Mouse (Mus musculus) Patski (cell line): Measurements from ENCODE around the gene Olfr1099. TPM values are rescaled to one million over a fixed set of nuclear protein-coding genes. Genes with fewer than 3 reads are reported as not detected.

Experiments used
- ATAC-seq: fragments of 100-300 bp; one replicate; pipeline ENCODE4 v1.8.0; 2021
- CTCF ChIA-PET: fragments of 350-600 bp; sonication (Branson Sonifier 250); formaldehyde crosslinking; loops from one replicate; lab custom pipeline; 2022; ENCODE audit warnings: inconsistent platforms; lab: Charles Lee
- POLR2A ChIA-PET: fragments of 350-600 bp; sonication (Branson Sonifier 250); formaldehyde crosslinking; loops from one replicate; lab custom pipeline; 2022; ENCODE audit warnings: antibody characterized with exemption, inconsistent platforms; lab: Charles Lee
- DNase-seq: peaks from one replicate; pipeline ENCODE4 v3.0.0-alpha.2; 2011; ENCODE audit warnings: low read depth, low spot score
- H3K27me3 ChIP-seq: fragments of 371-371 bp; one replicate; pipeline ENCODE4 v1.5.1; 2021
- CTCF ChIP-seq: fragments of 100-300 bp; IDR thresholded peaks from one replicate; pipeline ENCODE4 v1.5.1; 2021
- in situ Hi-C: fragments of 300-500 bp; cut with MboI; formaldehyde crosslinking; loops from 3 replicates; pipeline ENCODE4 v1.11.1; 2018; ENCODE audit warnings: low pct_unique_long_range_greater_than_20kb, mixed read lengths
- polyA plus RNA-seq: library from polyadenylated mRNA; unstranded; gene quantifications from one replicate; pipeline ENCODE4 v1.2.3, GENCODE M21; 2021

The Olfr1099 gene
- polyA plus RNA-seq, result not detected

- in situ Hi-C loops, result no loop called here
- POLR2A ChIA-PET, result no interaction called here
These were observed at the start of gene Olfr1099 for GRCm38 (mm10) chr2:86960593-86960992. Olfr1099 (minus strand) TSS chr2:86960693.

GRCm38 (mm10) chr2:86998098-86998497 lies 37.6 kb upstream of the Olfr1099 start, which contains the start of gene Olfr1102:
Olfr1102 (plus strand) TSS chr2:86998398.
- DNase-seq (no peak), ATAC-seq (no peak)
- POLR2A ChIA-PET, result no interaction called here
- no peak for TF ChIP-seq CTCF
- CTCF ChIA-PET, result interaction anchor here (1.1 kb wide), 1 partner anchor 10 kb away, joined by 3 read pairs; no protein-coding TSS in a partner anchor
- no peaks in the 10 kb centered on the region for H3K27me3 ChIP-seq
- in situ Hi-C loops, result no loop called here

More at GRCm38 (mm10) chr2:86960593-86960992, at the start of gene Olfr1099:
- no peak for TF ChIP-seq CTCF
- ATAC-seq (no peak), DNase-seq (no peak)
- H3K27me3 ChIP-seq, result no peaks in the 10 kb centered on the region
- CTCF ChIA-PET, result no interaction called here

GRCm38 (mm10) chr2:86991121-86991520 lies 30.6 kb upstream of the Olfr1099 start, which contains the start of gene Olfr1101:
Olfr1101 (minus strand) TSS chr2:86991221.
- ATAC-seq, result no peak
- POLR2A ChIA-PET, result no interaction called here
- H3K27me3 ChIP-seq, result no peaks in the 10 kb centered on the region
- no peak for TF ChIP-seq CTCF
- in situ Hi-C loops, result no loop called here
- CTCF ChIA-PET, result no interaction called here
- DNase-seq, result no peak

- H3K27me3 ChIP-seq, result no peaks in the 10 kb centered on the region
- ATAC-seq, result no peak
- no peak for DNase-seq
- ChIA-PET POLR2A (no interaction called here), CTCF (no interaction called here)
- TF ChIP-seq CTCF, result no peak
- in situ Hi-C loops, result no loop called here
These were observed 19.4 kb upstream of the Olfr1099 start, which contains the start of gene Olfr1100 for GRCm38 (mm10) chr2:86979854-86980253. Olfr1100 (minus strand) TSS chr2:86979954.

GRCm38 (mm10) chr2:86926557-86926956 lies 33.9 kb downstream of the Olfr1099 start:
- CTCF ChIA-PET, result no interaction called here
- ATAC-seq, result no peak
- in situ Hi-C loops, result no loop called here
- TF ChIP-seq CTCF, result no peak
- H3K27me3 ChIP-seq, result no peaks in the 10 kb centered on the region
- POLR2A ChIA-PET, result no interaction called here
- DNase-seq, result no peak

- in situ Hi-C loops, result no loop called here
- ChIA-PET CTCF (no interaction called here), POLR2A (no interaction called here)
- H3K27me3 ChIP-seq, result no peaks in the 10 kb centered on the region
- no peak for ATAC-seq
- no peak for TF ChIP-seq CTCF
- no peak for DNase-seq
These were observed 36.0 kb downstream of the Olfr1099 start, which contains the start of gene Olfr1098 for GRCm38 (mm10) chr2:86924445-86924844. Olfr1098 (minus strand) TSS chr2:86924545.

- CTCF ChIA-PET, result no interaction called here
- in situ Hi-C loops, result no loop called here
- TF ChIP-seq CTCF, result no peak
- H3K27me3 ChIP-seq, result no peaks in the 10 kb centered on the region
- no peak for ATAC-seq
- no peak for DNase-seq
- POLR2A ChIA-PET, result no interaction called here
These were observed 54.8 kb downstream of the Olfr1099 start for GRCm38 (mm10) chr2:86905647-86906046.

Other genes with a start within 250 kb of the Olfr1099 start
- gene Olfr1089, start 227.0 kb downstream of the Olfr1099 start, polyA plus RNA-seq, result not detected
- not detected for gene Olfr1090, start 201.7 kb downstream of the Olfr1099 start, polyA plus RNA-seq
- not detected for gene Olfr1093, start 178.2 kb downstream of the Olfr1099 start, polyA plus RNA-seq
- gene Olfr141, start 150.7 kb downstream of the Olfr1099 start, polyA plus RNA-seq, result not detected
- gene Olfr1094, start 136.0 kb downstream of the Olfr1099 start, polyA plus RNA-seq, result not detected
- gene Olfr1095, start 109.0 kb downstream of the Olfr1099 start, polyA plus RNA-seq, result not detected
- gene Gm13723, start 85.9 kb downstream of the Olfr1099 start, polyA plus RNA-seq, result not detected
- not detected for gene Olfr1097, start 68.5 kb downstream of the Olfr1099 start, polyA plus RNA-seq
- gene Olfr1098, start 36.1 kb downstream of the Olfr1099 start, polyA plus RNA-seq, result not detected
- not detected for gene Olfr1100, start 19.3 kb upstream of the Olfr1099 start, polyA plus RNA-seq
- not detected for gene Olfr1101, start 30.5 kb upstream of the Olfr1099 start, polyA plus RNA-seq
- not detected for gene Olfr1102, start 37.7 kb upstream of the Olfr1099 start, polyA plus RNA-seq
- not detected for gene Olfr1104, start 66.4 kb upstream of the Olfr1099 start, polyA plus RNA-seq
- not detected for gene Olfr1105, start 75.8 kb upstream of the Olfr1099 start, polyA plus RNA-seq
- not detected for gene Olfr1106, start 91.6 kb upstream of the Olfr1099 start, polyA plus RNA-seq
- gene Olfr1107, start 115.1 kb upstream of the Olfr1099 start, polyA plus RNA-seq, result not detected
- gene Olfr1109, start 135.3 kb upstream of the Olfr1099 start, polyA plus RNA-seq, result not detected
- not detected for gene Olfr259, start 153.9 kb upstream of the Olfr1099 start, polyA plus RNA-seq
- not detected for gene Olfr1110, start 179.6 kb upstream of the Olfr1099 start, polyA plus RNA-seq
- gene Olfr1111, start 191.9 kb upstream of the Olfr1099 start, polyA plus RNA-seq, result not detected
- not detected for gene Olfr1112, start 227.1 kb upstream of the Olfr1099 start, polyA plus RNA-seq
- not detected for gene Olfr1113, start 248.3 kb upstream of the Olfr1099 start, polyA plus RNA-seq